Mouse (Mus musculus): Measurements from ENCODE around the gene 6430571L13Rik. TPM values are rescaled to one million over a fixed set of nuclear protein-coding genes. Genes with fewer than 3 reads are reported as not detected.

6430571L13Rik gene
- polyA plus RNA-seq, 1 experiment from 2014 or later: 1.6 TPM

DNA sequence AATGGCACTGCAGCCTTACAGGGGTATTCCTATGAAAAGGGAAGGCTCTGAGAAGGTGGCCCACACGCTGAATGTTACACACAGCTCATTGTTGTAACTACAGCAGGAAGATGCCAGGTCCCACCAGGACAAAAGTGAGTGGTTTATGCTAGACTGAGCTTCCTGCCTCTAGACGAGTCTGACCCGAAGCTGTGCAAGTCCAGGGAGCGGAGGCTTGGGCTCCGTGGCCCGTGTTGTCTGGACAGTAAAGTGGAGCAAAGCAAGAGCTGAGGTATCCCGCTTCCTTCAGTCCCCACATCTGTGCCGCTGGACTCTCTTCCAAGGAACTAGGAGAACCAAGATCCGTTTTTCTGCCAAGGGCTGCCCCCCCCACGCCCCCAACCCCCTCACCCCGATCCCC, 58.6 kb downstream of the 6430571L13Rik start:
- Histone ChIP-seq H3K36me3 (ENCODE audit: control insufficient read depth, insufficient read depth, low read length) (no peaks in the 10 kb centered on the region), H3K4me3 (ENCODE audit: low read depth, low read length) (no peak overlapping the region), H3K27ac (ENCODE audit: low read depth, low read length) (no peak overlapping the region), H3K4me1 (replicated peaks; ENCODE audit: control insufficient read depth, insufficient read depth, low read length) (peaks cover 4% of the 10 kb centered on the region; the same call in 1 of the 2 replicates), H3K27me3 (ENCODE audit: control insufficient read depth, insufficient read depth, low read length) (peaks cover 37% of the 10 kb centered on the region), H3K4me2 (replicated peaks; ENCODE audit: low read depth, low read length) (peak overlapping the region; percentile 98), H3K9ac (ENCODE audit: low read depth, low read length) (no peak overlapping the region; the same call in 1 of the 2 replicates), H3K9me3 (ENCODE audit: control insufficient read depth, low read length) (no peaks in the 10 kb centered on the region)
- DNase-seq (ENCODE audit: low spot score): no peak
- no peak for ATAC-seq (ENCODE audit: low FRiP score)
- WGBS: 28% methylated on average over 11 of the region's 11 CpGs

GRCm38 (mm10) chr9:107399491-107399971, 59.1 kb downstream of the 6430571L13Rik start, which contains the start of gene Cacna2d2:
Gene Cacna2d2 (plus strand): TSS chr9:107399612.
- Histone ChIP-seq H3K9ac (ENCODE audit: low read depth, low read length) (peak within 1 kb of the TSS; percentile 83), H3K27me3 (ENCODE audit: control insufficient read depth, insufficient read depth, low read length) (peaks cover 37% of the 10 kb centered on the region)
- ATAC-seq (ENCODE audit: low FRiP score): peak; percentile 84

GRCm38 (mm10) chr9:107400060-107400511, 59.7 kb downstream of the 6430571L13Rik start:
- Histone ChIP-seq H3K4me2 (replicated peaks; ENCODE audit: low read depth, low read length) (peak overlapping the region; percentile 98), H3K9me3 (ENCODE audit: control insufficient read depth, low read length) (no peaks in the 10 kb centered on the region), H3K27me3 (ENCODE audit: control insufficient read depth, insufficient read depth, low read length) (peaks cover 37% of the 10 kb centered on the region), H3K27ac (ENCODE audit: low read depth, low read length) (peak overlapping the region; percentile 78), H3K4me3 (ENCODE audit: low read depth, low read length) (peak overlapping the region; percentile 86), H3K36me3 (ENCODE audit: control insufficient read depth, insufficient read depth, low read length) (no peaks in the 10 kb centered on the region), H3K4me1 (replicated peaks; ENCODE audit: control insufficient read depth, insufficient read depth, low read length) (peaks cover 4% of the 10 kb centered on the region; the same call in 1 of the 2 replicates), H3K9ac (ENCODE audit: low read depth, low read length) (peak overlapping the region; percentile 83)
- peak; percentile 61 for ATAC-seq (ENCODE audit: low FRiP score)
- WGBS: under 1% methylated on average over 45 of the region's 45 CpGs
- peak; percentile 63 for DNase-seq (ENCODE audit: low spot score)

More at GRCm38 (mm10) chr9:107399491-107399971, 59.1 kb downstream of the 6430571L13Rik start, which contains the start of gene Cacna2d2:
- Histone ChIP-seq H3K9me3 (ENCODE audit: control insufficient read depth, low read length) (no peaks in the 10 kb centered on the region), H3K36me3 (ENCODE audit: control insufficient read depth, insufficient read depth, low read length) (no peaks in the 10 kb centered on the region), H3K4me2 (replicated peaks; ENCODE audit: low read depth, low read length) (peak within 1 kb of the TSS; percentile 98), H3K27ac (ENCODE audit: low read depth, low read length) (peak within 1 kb of the TSS; percentile 78), H3K4me3 (ENCODE audit: low read depth, low read length) (peak within 1 kb of the TSS; percentile 86), H3K4me1 (replicated peaks; ENCODE audit: control insufficient read depth, insufficient read depth, low read length) (peaks cover 4% of the 10 kb centered on the region; the same call in 1 of the 2 replicates)
- DNase-seq (ENCODE audit: low spot score): peak; percentile 82
- WGBS: under 1% methylated on average over 41 of the region's 54 CpGs

- Histone ChIP-seq H3K36me3 (ENCODE audit: control insufficient read depth, insufficient read depth, low read length) (no peaks in the 10 kb centered on the region), H3K27me3 (ENCODE audit: control insufficient read depth, insufficient read depth, low read length) (peaks cover 37% of the 10 kb centered on the region), H3K9me3 (ENCODE audit: control insufficient read depth, low read length) (no peaks in the 10 kb centered on the region), H3K9ac (ENCODE audit: low read depth, low read length) (peak overlapping the region; percentile 83), H3K4me3 (ENCODE audit: low read depth, low read length) (peak overlapping the region; percentile 86), H3K4me2 (replicated peaks; ENCODE audit: low read depth, low read length) (peak overlapping the region; percentile 98), H3K27ac (ENCODE audit: low read depth, low read length) (no peak overlapping the region), H3K4me1 (replicated peaks; ENCODE audit: control insufficient read depth, insufficient read depth, low read length) (peaks cover 4% of the 10 kb centered on the region; the same call in 1 of the 2 replicates)
- 24% methylated on average over 13 of the region's 13 CpGs for WGBS
- ATAC-seq (ENCODE audit: low FRiP score) (no peak), DNase-seq (ENCODE audit: low spot score) (peak; percentile 32)
These were observed 60.4 kb downstream of the 6430571L13Rik start for GRCm38 (mm10) chr9:107400666-107401285.

Other genes with a start within 250 kb of the 6430571L13Rik start
- 4.9 and 7.7 TPM in 2 replicates for gene Dock3, start 108.7 kb upstream of the 6430571L13Rik start, polyA plus RNA-seq (2014; fragmentation: Nextera tagmentation; extraction: Ambion mirVana)
- 2.6 and 3.4 TPM in 2 replicates for gene Mapkapk3, start 50.7 kb upstream of the 6430571L13Rik start, polyA plus RNA-seq (2014; fragmentation: Nextera tagmentation; extraction: Ambion mirVana)
- 2.8 and 6.5 TPM in 2 replicates for gene Cish, start 44.6 kb upstream of the 6430571L13Rik start, polyA plus RNA-seq (2014; fragmentation: Nextera tagmentation; extraction: Ambion mirVana)
- gene Hemk1, start 2.3 kb upstream of the 6430571L13Rik start, polyA plus RNA-seq (2014; fragmentation: Nextera tagmentation; extraction: Ambion mirVana): 9.7 and 10.8 TPM in 2 replicates
- gene Cacna2d2, start 59.0 kb downstream of the 6430571L13Rik start, polyA plus RNA-seq (2014; fragmentation: Nextera tagmentation; extraction: Ambion mirVana): 2.0 and 4.2 TPM in 2 replicates
- 38.8 and 46.5 TPM in 2 replicates for gene Tmem115, start 193.3 kb downstream of the 6430571L13Rik start, polyA plus RNA-seq (2014; fragmentation: Nextera tagmentation; extraction: Ambion mirVana)
- gene Cyb561d2, start 201.6 kb downstream of the 6430571L13Rik start, polyA plus RNA-seq (2014; fragmentation: Nextera tagmentation; extraction: Ambion mirVana): 19.6 and 21.2 TPM in 2 replicates
- 46.2 and 46.5 TPM in 2 replicates for gene Nprl2, start 201.6 kb downstream of the 6430571L13Rik start, polyA plus RNA-seq (2014; fragmentation: Nextera tagmentation; extraction: Ambion mirVana)
- gene Zmynd10, start 206.7 kb downstream of the 6430571L13Rik start, polyA plus RNA-seq (2014; fragmentation: Nextera tagmentation; extraction: Ambion mirVana): 3.7 and 5.0 TPM in 2 replicates
- 39.7 and 41.2 TPM in 2 replicates for gene Rassf1, start 211.0 kb downstream of the 6430571L13Rik start, polyA plus RNA-seq (2014; fragmentation: Nextera tagmentation; extraction: Ambion mirVana)
- gene Tusc2, start 222.7 kb downstream of the 6430571L13Rik start, polyA plus RNA-seq (2014; fragmentation: Nextera tagmentation; extraction: Ambion mirVana): 88.2 and 92.4 TPM in 2 replicates
- gene Hyal2, start 227.3 kb downstream of the 6430571L13Rik start, polyA plus RNA-seq (2014; fragmentation: Nextera tagmentation; extraction: Ambion mirVana): 116 and 123 TPM in 2 replicates
- 3.6 and 4.4 TPM in 2 replicates for gene Hyal1, start 236.3 kb downstream of the 6430571L13Rik start, polyA plus RNA-seq (2014; fragmentation: Nextera tagmentation; extraction: Ambion mirVana)
- gene Naa80, start 238.3 kb downstream of the 6430571L13Rik start, polyA plus RNA-seq (2014; fragmentation: Nextera tagmentation; extraction: Ambion mirVana): 10.5 and 11.3 TPM in 2 replicates
- gene Hyal3, start 240.2 kb downstream of the 6430571L13Rik start, polyA plus RNA-seq (2014; fragmentation: Nextera tagmentation; extraction: Ambion mirVana): 0.18 and 0.39 TPM in 2 replicates
- gene Ifrd2, start 247.0 kb downstream of the 6430571L13Rik start, polyA plus RNA-seq (2014; fragmentation: Nextera tagmentation; extraction: Ambion mirVana): 26.9 and 27.7 TPM in 2 replicates

Data from hindbrain, embryonic 11.5 days (tissue).